Mouse (Mus musculus) neural tube, embryonic 13.5 days (tissue): ENCODE data around the gene Krt1. TPM values are rescaled to one million over a fixed set of nuclear protein-coding genes. Genes with fewer than 3 reads are reported as not detected.

Source experiments
- ATAC-seq: fragments of 200-750 bp; cut with Nextera tagmentation; 2 replicates; pipeline ENCODE4 v1.8.0; 2017; ENCODE audit warnings: low read depth, mild to moderate bottlenecking, moderate TSS enrichment, moderate library complexity
- H3K27ac ChIP-seq: fragments of 300-500 bp; sonication (generic); replicated peaks from 2 replicates; pipeline ENCODE4 v1.5.1; 2015; ENCODE audit warnings: moderate library complexity, mild to moderate bottlenecking, inconsistent platforms
- H3K27me3 ChIP-seq: fragments of 300-500 bp; sonication (generic); 2 replicates; pipeline ENCODE4 v1.6.1; 2015; ENCODE audit warnings: mild to moderate bottlenecking, inconsistent platforms
- H3K36me3 ChIP-seq: fragments of 300-500 bp; sonication (generic); 2 replicates; pipeline ENCODE4 v1.6.1; 2015; ENCODE audit warnings: mild to moderate bottlenecking, inconsistent platforms
- H3K4me1 ChIP-seq: fragments of 300-500 bp; sonication (generic); replicated peaks from 2 replicates; pipeline ENCODE4 v1.6.1; 2015; ENCODE audit warnings: inconsistent platforms
- H3K4me2 ChIP-seq: fragments of 300-500 bp; sonication (generic); 2 replicates; pipeline ENCODE4 v1.6.1; 2015; ENCODE audit warnings: inconsistent platforms, mild to moderate bottlenecking, moderate library complexity
- H3K4me3 ChIP-seq: fragments of 300-500 bp; sonication (generic); 2 replicates; pipeline ENCODE4 v1.5.1; 2015; ENCODE audit warnings: mild to moderate bottlenecking, inconsistent platforms
- H3K9ac ChIP-seq: fragments of 300-500 bp; sonication (generic); 2 replicates; pipeline ENCODE4 v1.6.1; 2015; ENCODE audit warnings: moderate library complexity, mild to moderate bottlenecking, inconsistent platforms
- H3K9me3 ChIP-seq: fragments of 300-500 bp; sonication (generic); 2 replicates; pipeline ENCODE4 v1.6.1; 2016; ENCODE audit warnings: inconsistent platforms
- WGBS: fragments of 180-500 bp; shearing (Covaris S2); methylation state at CpG from one replicate; pipeline ENCODE4 v1.1.7; 2015; 5-methylcytosine and 5-hydroxymethylcytosine counted together
- polyA plus RNA-seq: library from polyadenylated mRNA; unstranded; fragments of >200 nt; fragmentation: Nextera tagmentation; extraction: Ambion mirVana; gene quantifications from 2 replicates; pipeline ENCODE4 v1.2.1, GENCODE M21; 2015

Gene Krt1
- polyA plus RNA-seq, 1 experiment from 2014 or later, result 7.0 TPM

GRCm38 (mm10) chr15:101856696-101857095 is 6.1 kb upstream of the Krt1 start:
- no peak overlapping the region for H3K4me2 ChIP-seq
- H3K4me3 ChIP-seq, result no peak overlapping the region
- no peaks in the 10 kb centered on the region for H3K9me3 ChIP-seq
- H3K4me1 ChIP-seq, result peaks cover 27% of the 10 kb centered on the region
- no peaks in the 10 kb centered on the region for H3K36me3 ChIP-seq
- ATAC-seq, result no peak
- no peak overlapping the region for H3K27ac ChIP-seq
- 49% methylated on average over 5 of the region's 5 CpGs for WGBS
- H3K9ac ChIP-seq, result no peak overlapping the region
- peaks cover 84% of the 10 kb centered on the region for H3K27me3 ChIP-seq

DNA sequence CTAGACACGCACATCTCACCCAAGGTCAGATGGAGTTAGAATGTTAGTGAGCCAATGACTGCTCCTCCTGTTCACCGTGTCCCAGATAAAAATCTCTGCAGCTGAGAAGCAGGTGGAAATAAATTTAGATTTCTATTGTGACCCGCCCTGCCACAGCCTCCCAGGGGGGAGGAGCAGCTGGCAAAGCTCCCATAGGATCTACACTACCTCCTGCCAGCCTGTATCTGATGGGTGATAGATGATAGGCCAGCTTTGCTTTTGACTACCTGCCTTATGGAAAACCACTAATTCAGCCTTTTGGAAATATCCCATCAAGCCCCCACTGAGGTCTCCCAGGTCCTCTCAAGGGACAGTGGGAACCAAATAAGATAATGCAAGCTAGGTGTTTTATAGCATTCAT is 5.1 kb upstream of the Krt1 start:
- no peaks in the 10 kb centered on the region for H3K9me3 ChIP-seq
- H3K9ac ChIP-seq, result no peak overlapping the region
- ATAC-seq, result no peak
- H3K36me3 ChIP-seq, result no peaks in the 10 kb centered on the region
- H3K4me1 ChIP-seq, result peaks cover 27% of the 10 kb centered on the region
- 62% methylated on average over 3 of the region's 3 CpGs for WGBS
- no peak overlapping the region for H3K4me3 ChIP-seq
- peaks cover 80% of the 10 kb centered on the region for H3K27me3 ChIP-seq
- no peak overlapping the region for H3K4me2 ChIP-seq
- no peak overlapping the region for H3K27ac ChIP-seq

DNA sequence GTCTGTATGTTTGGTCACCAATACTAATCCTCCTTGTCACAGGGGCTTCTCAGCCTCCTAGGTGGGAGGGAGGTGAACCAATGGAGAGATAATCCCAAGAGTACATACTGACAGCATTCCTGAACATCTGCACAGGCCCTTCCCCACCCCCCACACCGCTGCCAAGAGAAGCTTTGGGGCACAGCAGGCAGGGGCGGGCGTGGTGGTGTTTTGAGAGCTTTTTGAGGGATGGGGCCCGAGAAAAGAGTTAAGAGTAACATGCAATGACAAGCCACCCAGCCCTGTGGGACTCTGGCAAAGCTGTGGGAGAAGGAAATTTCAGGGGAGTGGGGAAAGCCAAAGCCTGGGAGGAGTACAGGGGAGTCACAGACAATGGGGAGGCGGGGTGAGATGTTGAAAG is 3.7 kb upstream of the Krt1 start:
- no peak overlapping the region for H3K9ac ChIP-seq
- H3K4me3 ChIP-seq, result no peak overlapping the region
- peaks cover 13% of the 10 kb centered on the region for H3K4me1 ChIP-seq
- no peak overlapping the region for H3K4me2 ChIP-seq
- 17% methylated on average over 5 of the region's 5 CpGs for WGBS
- H3K27me3 ChIP-seq, result peaks cover 71% of the 10 kb centered on the region
- no peak overlapping the region for H3K27ac ChIP-seq
- H3K36me3 ChIP-seq, result no peaks in the 10 kb centered on the region
- ATAC-seq, result no peak
- no peaks in the 10 kb centered on the region for H3K9me3 ChIP-seq

GRCm38 (mm10) chr15:101852571-101852970 is 2.0 kb upstream of the Krt1 start:
- Histone ChIP-seq H3K27me3 (peaks cover 64% of the 10 kb centered on the region), H3K27ac (no peak overlapping the region), H3K9ac (no peak overlapping the region), H3K4me1 (peaks cover 6% of the 10 kb centered on the region; the same call in 1 of the 2 replicates), H3K4me3 (no peak overlapping the region), H3K4me2 (no peak overlapping the region), H3K9me3 (no peaks in the 10 kb centered on the region), H3K36me3 (no peaks in the 10 kb centered on the region)
- 5% methylated on average over 5 of the region's 5 CpGs for WGBS
- no peak for ATAC-seq

- peak overlapping the region; percentile 88 for H3K27ac ChIP-seq
- H3K27me3 ChIP-seq, result peaks cover 35% of the 10 kb centered on the region
- peaks cover 15% of the 10 kb centered on the region; the same call in 1 of the 2 replicates for H3K4me1 ChIP-seq
- no peaks in the 10 kb centered on the region for H3K36me3 ChIP-seq
- 1% methylated on average over 37 of the region's 37 CpGs for WGBS
- ATAC-seq, result peak; percentile 85
- H3K9ac ChIP-seq, result peak overlapping the region; percentile 82
- H3K4me3 ChIP-seq, result peak overlapping the region; percentile 50
- no peaks in the 10 kb centered on the region for H3K9me3 ChIP-seq
- H3K4me2 ChIP-seq, result peak overlapping the region; percentile 69
Measured at GRCm38 (mm10) chr15:101845971-101846403, 4.6 kb downstream of the Krt1 start.

GRCm38 (mm10) chr15:101843192-101843591 is 7.4 kb downstream of the Krt1 start:
- Histone ChIP-seq H3K4me1 (peaks cover 15% of the 10 kb centered on the region; the same call in 1 of the 2 replicates), H3K4me2 (no peak overlapping the region), H3K9me3 (no peaks in the 10 kb centered on the region), H3K27ac (no peak overlapping the region), H3K36me3 (no peaks in the 10 kb centered on the region), H3K9ac (no peak overlapping the region), H3K27me3 (peaks cover 26% of the 10 kb centered on the region), H3K4me3 (no peak overlapping the region)
- ATAC-seq, result no peak
- WGBS, result 73% methylated on average over 9 of the region's 9 CpGs

- ATAC-seq, result no peak
- Histone ChIP-seq H3K4me3 (no peak overlapping the region), H3K36me3 (no peaks in the 10 kb centered on the region)
Measured at GRCm38 (mm10) chr15:101834784-101835328, 15.7 kb downstream of the Krt1 start.

GRCm38 (mm10) chr15:101833131-101833530 is 17.5 kb downstream of the Krt1 start:
- 46% methylated on average over 6 of the region's 6 CpGs for WGBS
- Histone ChIP-seq H3K27ac (no peak overlapping the region), H3K4me1 (no peaks in the 10 kb centered on the region), H3K9me3 (no peaks in the 10 kb centered on the region), H3K4me3 (no peak overlapping the region), H3K9ac (no peak overlapping the region), H3K36me3 (no peaks in the 10 kb centered on the region), H3K27me3 (no peaks in the 10 kb centered on the region), H3K4me2 (no peak overlapping the region)
- ATAC-seq, result no peak

More at GRCm38 (mm10) chr15:101834784-101835328, 15.7 kb downstream of the Krt1 start:
- 67% methylated on average over 5 of the region's 5 CpGs for WGBS
- H3K27ac ChIP-seq, result no peak overlapping the region
- no peak overlapping the region for H3K4me2 ChIP-seq
- H3K9ac ChIP-seq, result no peak overlapping the region
- H3K27me3 ChIP-seq, result no peaks in the 10 kb centered on the region
- no peaks in the 10 kb centered on the region for H3K9me3 ChIP-seq
- H3K4me1 ChIP-seq, result no peaks in the 10 kb centered on the region

DNA sequence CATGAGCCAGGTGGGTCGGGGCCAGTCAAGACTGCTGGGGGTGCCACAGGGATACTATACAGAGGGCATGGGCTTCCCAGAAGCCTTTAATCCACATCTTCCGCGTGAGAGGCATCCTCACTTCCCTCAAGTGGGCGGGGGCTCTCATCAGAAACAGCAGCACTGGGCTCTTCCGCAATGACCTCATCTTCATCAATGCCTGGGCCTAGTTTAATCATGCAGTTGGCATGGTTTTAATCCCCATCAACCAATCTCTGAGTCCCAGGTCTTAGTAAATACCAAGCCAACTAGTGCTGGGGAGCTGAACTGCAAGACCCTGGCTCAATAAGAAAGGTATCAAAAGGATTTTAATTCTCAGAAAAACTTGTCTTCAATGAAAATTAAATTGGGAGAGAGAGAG is 21.2 kb downstream of the Krt1 start:
- no peak for ATAC-seq
- Histone ChIP-seq H3K4me1 (no peaks in the 10 kb centered on the region), H3K27ac (no peak overlapping the region), H3K4me2 (no peak overlapping the region), H3K36me3 (no peaks in the 10 kb centered on the region), H3K27me3 (no peaks in the 10 kb centered on the region), H3K9ac (no peak overlapping the region), H3K9me3 (no peaks in the 10 kb centered on the region), H3K4me3 (no peak overlapping the region)
- WGBS, result 77% methylated on average over 5 of the region's 5 CpGs

DNA sequence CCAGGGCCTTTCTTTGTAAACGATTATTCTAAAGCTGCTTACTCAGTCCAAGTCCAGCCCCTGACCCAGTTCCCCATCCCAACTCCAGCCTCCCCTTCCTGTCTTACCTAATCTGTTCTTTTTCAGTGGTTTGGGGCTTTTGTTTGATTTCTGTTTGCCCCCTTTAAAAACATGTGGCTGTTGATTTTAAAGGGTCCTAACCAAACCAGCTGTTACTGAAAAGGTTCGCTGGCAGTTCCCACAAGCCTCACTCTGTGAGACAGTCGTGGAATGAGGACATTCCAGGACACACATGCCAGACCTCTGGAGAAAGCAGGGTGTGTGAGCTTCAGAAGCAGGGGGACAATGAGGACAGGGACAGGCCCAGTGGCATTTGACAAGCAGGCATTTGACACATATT is 28.8 kb downstream of the Krt1 start:
- no peak overlapping the region for H3K27ac ChIP-seq
- no peaks in the 10 kb centered on the region for H3K36me3 ChIP-seq
- H3K4me2 ChIP-seq, result no peak overlapping the region
- H3K4me3 ChIP-seq, result no peak overlapping the region
- H3K9me3 ChIP-seq, result no peaks in the 10 kb centered on the region
- 41% methylated on average over 3 of the region's 3 CpGs for WGBS
- no peak for ATAC-seq
- no peak overlapping the region for H3K9ac ChIP-seq
- H3K4me1 ChIP-seq, result no peaks in the 10 kb centered on the region
- H3K27me3 ChIP-seq, result no peaks in the 10 kb centered on the region

DNA sequence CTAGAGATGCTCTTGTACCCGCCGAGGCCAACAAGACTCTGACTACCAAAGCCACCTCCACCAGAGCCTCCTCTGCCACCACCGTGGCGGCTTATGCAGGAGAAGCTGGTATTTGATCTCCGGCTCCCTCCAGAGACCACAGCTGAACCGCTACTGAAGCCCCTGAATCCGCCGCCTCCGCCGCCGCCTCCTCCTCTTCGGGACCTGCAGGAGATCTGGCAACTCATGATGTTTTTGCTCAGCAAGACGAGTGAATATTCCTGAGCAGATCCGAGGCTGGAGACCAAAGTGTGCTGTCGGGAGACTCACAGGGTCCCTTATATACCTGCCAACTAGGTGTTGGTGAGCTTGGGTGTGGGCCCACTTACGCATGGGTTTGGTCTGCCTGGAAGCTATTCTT is 32.7 kb downstream of the Krt1 start, which contains the start of gene Krt2:
Gene Krt2, minus strand, starts transcription at position 295 of the 400 bp plus-strand sequence.
- no peak within 1 kb of the TSS for H3K27ac ChIP-seq
- no peak within 1 kb of the TSS for H3K4me2 ChIP-seq
- H3K4me1 ChIP-seq, result no peaks in the 10 kb centered on the region
- H3K27me3 ChIP-seq, result no peaks in the 10 kb centered on the region
- no peaks in the 10 kb centered on the region for H3K36me3 ChIP-seq
- WGBS, result 83% methylated on average over 16 of the region's 16 CpGs
- ATAC-seq, result no peak
- no peak within 1 kb of the TSS for H3K9ac ChIP-seq
- H3K9me3 ChIP-seq, result no peaks in the 10 kb centered on the region
- no peak within 1 kb of the TSS for H3K4me3 ChIP-seq

- Histone ChIP-seq H3K9ac (no peak overlapping the region), H3K9me3 (no peaks in the 10 kb centered on the region), H3K36me3 (no peaks in the 10 kb centered on the region), H3K4me3 (no peak overlapping the region), H3K4me2 (no peak overlapping the region), H3K27ac (peak overlapping the region; percentile 56; the same call in 1 of the 2 replicates), H3K4me1 (peaks cover 26% of the 10 kb centered on the region), H3K27me3 (no peaks in the 10 kb centered on the region)
- WGBS, result 68% methylated on average over 11 of the region's 11 CpGs
- 0 out of 2 replicates have a peak, but pooled peaks have one; percentile 40 for ATAC-seq
Measured at GRCm38 (mm10) chr15:101803052-101803822, 47.4 kb downstream of the Krt1 start.
